Mouse (Mus musculus) hindbrain, embryonic 14.5 days (tissue): ENCODE results near the gene Nfix. TPM values are rescaled to one million over a fixed set of nuclear protein-coding genes. Genes with fewer than 3 reads are reported as not detected.

Source experiments
- ATAC-seq: fragments of 200-750 bp; cut with Nextera tagmentation; 2 replicates; pipeline ENCODE4 v1.8.0; 2017; ENCODE audit warnings: moderate number of reproducible peaks, mild to moderate bottlenecking, moderate TSS enrichment, moderate library complexity; ENCODE audit not compliant: low FRiP score
- DNase-seq: peaks from one replicate; pipeline ENCODE4 v3.0.0-alpha.2; 2015; ENCODE audit warnings: low spot score
- H3K27ac ChIP-seq: fragments of 300-500 bp; sonication (generic); 2 replicates; pipeline ENCODE4 v1.5.1; 2014; ENCODE audit warnings: mild to moderate bottlenecking, moderate library complexity
- H3K27me3 ChIP-seq: fragments of 300-500 bp; sonication (generic); 2 replicates; pipeline ENCODE4 v1.6.1; 2014; ENCODE audit warnings: mild to moderate bottlenecking, low read length, mixed read lengths; ENCODE audit not compliant: control insufficient read depth, insufficient read depth
- H3K36me3 ChIP-seq: fragments of 300-500 bp; sonication (generic); replicated peaks from 2 replicates; pipeline ENCODE4 v1.6.1; 2014; ENCODE audit not compliant: control insufficient read depth, insufficient read depth
- H3K4me1 ChIP-seq: fragments of 300-500 bp; sonication (generic); replicated peaks from 2 replicates; pipeline ENCODE4 v1.6.1; 2014; ENCODE audit warnings: antibody characterized with exemption, low read length, mixed read lengths; ENCODE audit not compliant: control insufficient read depth, insufficient read depth
- H3K4me2 ChIP-seq: fragments of 300-500 bp; sonication (generic); replicated peaks from 2 replicates; pipeline ENCODE4 v1.6.1; 2014; ENCODE audit warnings: mild to moderate bottlenecking, moderate library complexity
- H3K4me3 ChIP-seq: fragments of 300-500 bp; sonication (generic); replicated peaks from 2 replicates; pipeline ENCODE4 v1.5.1; 2014; ENCODE audit warnings: mild to moderate bottlenecking, low read length
- H3K9ac ChIP-seq: fragments of 300-500 bp; sonication (generic); 2 replicates; pipeline ENCODE4 v1.6.1; 2014
- H3K9me3 ChIP-seq: fragments of 300-500 bp; sonication (generic); 2 replicates; pipeline ENCODE4 v1.6.1; 2016; ENCODE audit warnings: low read length; ENCODE audit not compliant: control insufficient read depth
- WGBS: fragments of 180-500 bp; shearing (Covaris S2); extraction: QIAGEN DNeasy Blood & Tissue Kit; methylation state at CpG from one replicate; pipeline ENCODE4 v1.1.7; 2014; 5-methylcytosine and 5-hydroxymethylcytosine counted together
- polyA plus RNA-seq: library from polyadenylated mRNA; unstranded; fragments of >200 nt; fragmentation: Nextera tagmentation; extraction: Ambion mirVana; gene quantifications from 2 replicates; pipeline ENCODE4 v1.2.1, GENCODE M21; 2014

Nfix gene
- polyA plus RNA-seq, 1 experiment from 2014 or later = 82.4 TPM

DNA sequence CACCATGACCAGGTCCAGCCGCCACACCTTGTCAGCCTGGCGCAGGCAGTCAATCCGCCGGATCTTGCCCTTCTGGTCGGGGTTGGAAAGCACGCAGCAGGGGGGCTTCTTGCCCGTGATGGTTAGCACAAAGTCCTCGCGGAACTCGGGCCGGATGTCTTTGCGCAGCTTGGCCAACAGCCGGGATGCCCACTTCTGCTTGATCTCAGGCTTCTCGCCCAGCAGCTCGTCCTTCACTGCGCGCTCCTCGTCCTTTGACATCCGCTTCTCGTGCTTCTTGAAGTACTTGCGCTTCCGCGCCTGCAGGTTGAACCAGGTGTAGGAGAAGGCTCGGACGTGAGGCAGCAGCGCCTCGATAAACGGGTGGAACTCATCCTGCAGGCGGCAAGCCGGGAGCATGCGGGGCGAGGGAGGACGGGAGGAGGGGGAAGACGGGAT, 28.2 kb downstream of the Nfix start:
- no peaks in the 10 kb centered on the region for H3K9me3 ChIP-seq
- H3K27ac ChIP-seq = peak overlapping the region; percentile 62; the same call in 1 of the 2 replicates
- peaks cover 85% of the 10 kb centered on the region for H3K27me3 ChIP-seq
- H3K4me1 ChIP-seq = peaks cover 19% of the 10 kb centered on the region
- peak overlapping the region; percentile 48 for H3K4me2 ChIP-seq
- DNase-seq (no peak), ATAC-seq (no peak)
- no peaks in the 10 kb centered on the region for H3K36me3 ChIP-seq
- 5% methylated on average over 34 of the region's 34 CpGs for WGBS
- H3K9ac ChIP-seq = peak overlapping the region; percentile 53
- H3K4me3 ChIP-seq = peak overlapping the region; percentile 27

DNA sequence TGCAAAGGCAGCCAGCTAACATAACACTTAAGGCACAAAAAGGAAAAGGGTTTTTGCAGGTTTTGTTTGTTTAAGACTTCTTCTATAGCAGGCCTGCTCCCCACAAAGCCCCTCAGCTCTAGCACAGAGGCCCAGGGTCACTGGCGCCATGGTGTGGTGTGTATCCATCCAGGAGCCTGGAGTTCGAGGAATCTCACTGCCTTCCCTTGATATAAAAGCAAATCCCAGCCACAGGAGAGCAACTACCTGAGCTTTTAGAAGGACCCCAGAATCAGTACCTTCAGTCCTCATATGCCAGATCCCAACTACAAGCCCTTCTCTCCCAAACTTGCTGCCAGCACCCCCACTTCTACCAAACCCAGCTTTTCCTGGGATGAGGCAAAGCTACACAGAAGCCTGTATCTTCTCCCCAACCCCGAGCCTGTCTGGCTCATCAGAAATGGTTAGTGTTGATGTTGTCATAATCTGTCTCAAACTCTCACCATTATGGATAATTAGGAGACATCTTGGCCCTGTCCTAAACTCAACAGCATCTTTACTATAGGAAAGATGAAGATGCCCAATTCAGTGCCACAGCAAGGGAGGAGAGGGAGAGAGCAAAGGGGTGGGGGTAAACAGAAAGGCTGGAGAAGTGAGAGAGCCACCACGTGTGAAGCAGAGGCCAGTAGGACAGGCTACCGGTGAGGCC, 29.0 kb downstream of the Nfix start:
- H3K4me2 ChIP-seq = peak overlapping the region; percentile 48
- no peaks in the 10 kb centered on the region for H3K9me3 ChIP-seq
- H3K4me3 ChIP-seq = peak overlapping the region; percentile 27
- ATAC-seq (no peak), DNase-seq (no peak)
- H3K4me1 ChIP-seq = peaks cover 21% of the 10 kb centered on the region
- H3K27ac ChIP-seq = peak overlapping the region; percentile 23
- no peaks in the 10 kb centered on the region for H3K36me3 ChIP-seq
- WGBS = 22% methylated on average over 5 of the region's 5 CpGs
- H3K9ac ChIP-seq = peak overlapping the region; percentile 53
- H3K27me3 ChIP-seq = peaks cover 82% of the 10 kb centered on the region

DNA sequence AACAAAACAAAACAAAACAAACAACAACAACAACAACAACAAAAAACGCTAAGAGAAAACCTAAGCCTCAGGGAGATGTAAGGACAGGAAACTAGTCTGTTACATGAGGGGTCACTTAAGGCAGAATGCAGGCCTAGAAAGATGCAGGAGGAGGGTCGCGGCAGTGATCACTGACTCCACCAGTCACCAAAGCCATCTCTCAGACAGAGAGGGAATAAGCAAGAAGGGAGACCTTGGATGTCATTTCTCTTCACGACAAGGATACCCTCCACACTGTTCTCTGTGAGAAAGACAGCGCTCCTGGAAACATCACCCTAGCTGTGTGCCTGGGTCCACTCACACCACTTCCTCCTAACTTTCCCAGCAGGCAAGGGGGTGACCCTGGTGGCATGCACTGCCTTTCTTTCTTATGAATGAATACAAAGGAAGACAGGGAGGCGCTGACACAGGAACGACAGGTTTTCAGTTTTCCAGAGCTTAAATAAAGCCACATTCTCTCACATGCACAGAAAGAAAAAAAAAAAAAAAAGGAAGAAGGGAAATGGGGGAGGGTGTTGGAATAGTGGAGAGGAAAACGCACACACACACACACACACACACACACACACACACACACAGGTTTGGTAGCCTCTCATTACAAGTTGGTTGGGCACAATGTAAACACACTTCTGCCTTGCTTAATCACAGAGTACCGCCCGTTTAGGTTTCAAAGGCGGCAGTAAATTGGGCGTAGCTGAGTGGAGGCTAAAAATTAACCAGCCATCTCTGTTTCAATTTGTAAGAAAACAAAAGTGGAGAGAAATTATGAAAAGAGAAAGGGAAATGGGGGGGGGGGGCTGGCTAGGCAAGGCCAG, 29.8 kb downstream of the Nfix start:
- 34% methylated on average over 12 of the region's 12 CpGs for WGBS
- Histone ChIP-seq H3K9me3 (no peaks in the 10 kb centered on the region), H3K36me3 (no peaks in the 10 kb centered on the region), H3K4me1 (peaks cover 21% of the 10 kb centered on the region), H3K9ac (peak overlapping the region; percentile 53), H3K4me2 (peak overlapping the region; percentile 48), H3K27me3 (peaks cover 74% of the 10 kb centered on the region), H3K27ac (peak overlapping the region; percentile 23; the same call in 1 of the 2 replicates), H3K4me3 (peak overlapping the region; percentile 27)
- ATAC-seq (no peak), DNase-seq (no peak)

DNA sequence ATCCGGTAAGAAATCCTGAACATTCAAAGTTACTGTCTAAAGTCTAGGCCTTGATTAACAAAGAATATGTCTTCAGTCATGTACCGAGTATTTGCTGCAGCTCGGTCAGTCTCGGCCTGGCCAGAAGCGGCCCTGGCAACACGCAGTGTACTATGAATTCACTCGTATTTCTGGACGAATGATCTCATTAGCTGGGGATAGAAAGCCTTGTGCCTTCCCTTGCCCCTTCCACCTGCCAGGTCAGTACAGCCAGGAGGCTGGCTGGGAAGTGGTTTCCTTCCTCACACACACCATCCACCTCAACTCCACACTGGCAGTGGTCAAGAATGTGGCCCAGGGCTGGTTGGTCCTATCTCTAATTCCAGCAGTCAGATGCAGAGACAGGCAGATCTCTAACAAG, 30.8 kb downstream of the Nfix start:
- 80% methylated on average over 8 of the region's 8 CpGs for WGBS
- no peak for ATAC-seq
- Histone ChIP-seq H3K4me2 (peak overlapping the region; percentile 48), H3K4me3 (peak overlapping the region; percentile 27; the same call in 1 of the 2 replicates), H3K9me3 (no peaks in the 10 kb centered on the region), H3K9ac (0 out of 2 replicates have a peak overlapping the region, but pooled peaks have one; percentile 6), H3K36me3 (no peaks in the 10 kb centered on the region), H3K27me3 (peaks cover 72% of the 10 kb centered on the region), H3K4me1 (peaks cover 24% of the 10 kb centered on the region), H3K27ac (no peak overlapping the region)
- DNase-seq = no peak

DNA sequence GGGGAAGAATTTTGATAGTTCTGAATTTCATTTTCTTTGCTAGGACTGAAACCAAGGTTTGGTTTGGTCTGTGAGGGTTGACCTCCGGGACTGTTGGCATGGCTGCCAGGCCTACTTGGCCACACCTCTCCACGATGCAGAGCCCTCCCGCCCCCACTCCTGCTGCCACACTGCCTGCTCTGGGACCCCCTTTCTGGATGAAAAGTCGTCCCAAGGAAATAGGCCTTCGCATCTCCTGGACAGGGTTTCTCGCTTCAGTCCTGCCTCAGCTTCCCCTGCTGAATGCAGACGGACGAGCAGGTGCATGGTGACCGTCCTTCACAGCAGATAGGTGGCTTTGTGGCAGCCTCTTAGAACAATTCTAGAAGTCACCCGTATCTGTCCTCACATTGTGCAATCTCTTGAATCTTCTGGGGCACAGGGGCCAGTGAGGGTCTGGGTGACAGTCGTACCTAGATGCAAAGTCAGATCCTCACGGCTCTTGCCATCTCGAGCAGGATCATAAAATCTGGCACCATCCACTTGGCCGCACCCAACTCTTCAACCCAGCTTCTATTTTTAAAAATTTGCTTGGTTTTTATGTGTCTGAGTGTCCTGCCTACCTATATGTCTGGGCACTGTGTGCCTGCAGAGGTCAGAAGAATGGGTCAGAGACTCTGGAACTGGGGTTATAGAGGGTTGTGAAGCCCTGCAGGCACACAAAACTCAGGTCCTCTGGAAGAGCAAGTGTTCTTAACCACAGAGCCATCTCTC, 31.6 kb downstream of the Nfix start:
- ATAC-seq (no peak), DNase-seq (no peak)
- Histone ChIP-seq H3K4me3 (peak overlapping the region; percentile 27; the same call in 1 of the 2 replicates), H3K36me3 (no peaks in the 10 kb centered on the region), H3K4me1 (peaks cover 24% of the 10 kb centered on the region), H3K9ac (0 out of 2 replicates have a peak overlapping the region, but pooled peaks have one; percentile 6), H3K4me2 (peak overlapping the region; percentile 48), H3K27me3 (peaks cover 80% of the 10 kb centered on the region), H3K27ac (no peak overlapping the region), H3K9me3 (no peaks in the 10 kb centered on the region)
- 89% methylated on average over 14 of the region's 14 CpGs for WGBS

DNA sequence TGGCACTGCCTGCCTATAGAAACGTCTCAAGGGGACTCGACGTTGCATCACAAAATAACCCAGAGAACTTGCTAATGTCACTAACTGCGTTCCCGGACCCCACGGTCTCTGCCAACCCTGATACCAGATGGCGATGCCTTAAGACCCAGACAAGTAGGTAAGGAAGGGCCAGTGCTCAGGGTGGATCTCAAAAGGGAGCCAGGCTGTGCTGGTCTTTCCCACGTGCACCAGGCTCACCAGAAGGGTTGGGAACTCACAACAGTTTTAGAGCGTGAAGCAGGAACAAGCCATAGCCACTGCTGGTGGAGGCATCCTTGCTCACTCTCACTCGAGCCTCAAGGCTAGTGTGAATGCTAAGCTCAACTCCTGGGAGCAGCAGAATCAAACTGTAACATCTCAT, 32.9 kb downstream of the Nfix start:
- no peaks in the 10 kb centered on the region for H3K9me3 ChIP-seq
- peaks cover 77% of the 10 kb centered on the region for H3K27me3 ChIP-seq
- H3K4me2 ChIP-seq = no peak overlapping the region; the same call in 1 of the 2 replicates
- no peaks in the 10 kb centered on the region for H3K36me3 ChIP-seq
- no peak overlapping the region for H3K4me3 ChIP-seq
- no peak for DNase-seq
- H3K4me1 ChIP-seq = peaks cover 24% of the 10 kb centered on the region
- no peak for ATAC-seq
- no peak overlapping the region for H3K9ac ChIP-seq
- H3K27ac ChIP-seq = no peak overlapping the region
- WGBS = 71% methylated on average over 10 of the region's 10 CpGs

DNA sequence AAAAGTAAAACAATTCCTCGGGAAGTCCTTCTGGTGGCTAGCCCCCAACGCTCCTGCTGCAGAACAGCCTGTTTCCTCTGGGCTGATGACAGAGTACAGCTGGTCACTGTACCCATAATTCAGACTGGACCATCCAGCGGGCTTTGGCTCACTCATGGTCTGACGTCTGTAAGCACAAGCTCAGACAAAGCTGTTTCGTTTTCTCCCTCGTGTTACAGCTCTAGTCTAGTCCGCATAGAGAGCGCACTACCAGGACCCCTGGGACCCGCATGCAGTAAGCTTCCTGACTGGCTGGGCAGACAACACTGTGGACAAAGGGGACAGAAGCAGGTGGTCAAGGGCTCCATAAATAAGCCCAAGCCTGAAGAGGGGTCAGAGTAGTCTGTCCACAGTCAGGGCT, 33.7 kb downstream of the Nfix start:
- Histone ChIP-seq H3K4me1 (peaks cover 24% of the 10 kb centered on the region), H3K4me3 (no peak overlapping the region), H3K27ac (0 out of 2 replicates have a peak overlapping the region, but pooled peaks have one; percentile 18), H3K4me2 (peak overlapping the region; percentile 29), H3K27me3 (peaks cover 77% of the 10 kb centered on the region), H3K9me3 (no peaks in the 10 kb centered on the region), H3K9ac (no peak overlapping the region), H3K36me3 (no peaks in the 10 kb centered on the region)
- WGBS = 45% methylated on average over 9 of the region's 9 CpGs
- no peak for DNase-seq
- ATAC-seq = no peak

DNA sequence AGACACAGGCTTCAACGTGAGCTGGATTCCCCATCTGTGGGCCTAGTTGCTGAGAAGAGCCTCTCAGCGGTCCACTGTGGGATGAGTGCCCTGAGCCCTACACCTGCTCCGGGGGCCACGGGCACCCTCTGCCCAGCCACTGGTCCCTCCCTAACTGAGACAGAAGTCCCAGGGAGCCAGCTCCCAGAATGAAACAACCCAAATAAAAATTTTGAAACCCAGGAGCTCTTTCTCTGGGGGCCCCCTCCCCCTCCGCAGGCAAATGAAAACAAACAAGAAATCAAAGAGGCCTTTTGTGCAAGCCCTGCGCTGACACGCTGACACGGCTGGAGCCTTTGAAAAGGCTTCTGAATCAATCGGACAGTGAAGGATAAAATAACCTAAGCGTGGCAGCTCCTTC, 34.5 kb downstream of the Nfix start:
- no peak for ATAC-seq
- H3K4me3 ChIP-seq = no peak overlapping the region
- peaks cover 69% of the 10 kb centered on the region for H3K27me3 ChIP-seq

More for the DNA sequence above, 34.5 kb downstream of the Nfix start:
- WGBS = 7% methylated on average over 10 of the region's 10 CpGs
- peak overlapping the region; percentile 29 for H3K4me2 ChIP-seq
- no peaks in the 10 kb centered on the region for H3K9me3 ChIP-seq
- peak overlapping the region; percentile 18; the same call in 1 of the 2 replicates for H3K27ac ChIP-seq
- H3K9ac ChIP-seq = peak overlapping the region; percentile 28; the same call in 1 of the 2 replicates
- peaks cover 30% of the 10 kb centered on the region for H3K4me1 ChIP-seq
- no peaks in the 10 kb centered on the region for H3K36me3 ChIP-seq
- no peak for DNase-seq
